Mouse (Mus musculus) lung, adult 2 months (tissue): ENCODE results near the gene Txnrd1. TPM values are rescaled to one million over a fixed set of nuclear protein-coding genes. Genes with fewer than 3 reads are reported as not detected.

Source experiments
- DNase-seq: peaks from one replicate; pipeline ENCODE4 v3.0.0; 2022
- H3K4me1 ChIP-seq: fragments of 200-500 bp; 2 replicates; pipeline ENCODE4 v1.6.1; 2011; ENCODE audit warnings: low read length; ENCODE audit not compliant: control insufficient read depth, insufficient read depth
- H3K4me3 ChIP-seq: fragments of 200-500 bp; replicated peaks from 2 replicates; pipeline ENCODE3; 2011; ENCODE audit warnings: low read depth, mild to moderate bottlenecking, control low read depth, low read length; ENCODE audit errors: extremely low read depth
- CTCF ChIP-seq: fragments of 200-500 bp; IDR thresholded peaks from 2 replicates; pipeline ENCODE4 v1.5.1; 2011; ENCODE audit warnings: mild to moderate bottlenecking, low read length, control low read depth; ENCODE audit not compliant: insufficient read depth
- POLR2A ChIP-seq: fragments of 200-500 bp; IDR thresholded peaks from 2 replicates; pipeline ENCODE4 v1.6.1; 2011; ENCODE audit warnings: low read depth, mild to moderate bottlenecking, control low read depth, low read length, borderline replicate concordance; ENCODE audit errors: extremely low read depth
- WGBS: fragments of 180-500 bp; shearing (Covaris S2); methylation state at CpG from one replicate; pipeline ENCODE4 v1.1.7; 2018; 5-methylcytosine and 5-hydroxymethylcytosine counted together
- polyA plus RNA-seq: library from polyadenylated mRNA; depleted of rRNA; stranded (reverse); fragments of >200 nt; gene quantifications from 2 replicates; pipeline ENCODE4 v1.2.3, GENCODE M21; 2012

Txnrd1 gene
- polyA plus RNA-seq, 1 experiment: 35.6 TPM

- peak; percentile 48 for DNase-seq
- TF ChIP-seq CTCF (no peak), POLR2A (peak; percentile 27; the same call in 1 of the 2 replicates)
- whole genome bisulfite sequencing: 31% methylated on average over 16 of the region's 16 CpGs
- no peaks in the 10 kb centered on the region for H3K4me1 ChIP-seq
- peak overlapping the region; percentile 35 for H3K4me3 ChIP-seq
Observed at GRCm38 (mm10) chr10:82899810-82900421, 66.2 kb downstream of the Txnrd1 start.

GRCm38 (mm10) chr10:82900546-82900945 is 66.8 kb downstream of the Txnrd1 start:
- peak; percentile 53 for DNase-seq

GRCm38 (mm10) chr10:82901436-82901835 is 67.7 kb downstream of the Txnrd1 start:
- DNase-seq: peak; percentile 88
- no peak overlapping the region for H3K4me3 ChIP-seq
- H3K4me1 ChIP-seq: no peaks in the 10 kb centered on the region
- 2% methylated on average over 7 of the region's 7 CpGs for WGBS
- TF ChIP-seq POLR2A (no peak), CTCF (peak; percentile 91)

More at GRCm38 (mm10) chr10:82900546-82900945, 66.8 kb downstream of the Txnrd1 start:
- TF ChIP-seq POLR2A: no peak
- no peak for TF ChIP-seq CTCF
- WGBS: 45% methylated on average over 7 of the region's 7 CpGs
- no peaks in the 10 kb centered on the region for H3K4me1 ChIP-seq
- peak overlapping the region; percentile 35 for H3K4me3 ChIP-seq

GRCm38 (mm10) chr10:82908526-82908925 is 74.8 kb downstream of the Txnrd1 start:
- WGBS: 81% methylated on average over 7 of the region's 7 CpGs
- Histone ChIP-seq H3K4me3 (no peak overlapping the region), H3K4me1 (no peaks in the 10 kb centered on the region)
- TF ChIP-seq POLR2A (no peak), CTCF (no peak)
- no peak for DNase-seq

- no peaks in the 10 kb centered on the region for H3K4me1 ChIP-seq
- no peak overlapping the region for H3K4me3 ChIP-seq
- TF ChIP-seq POLR2A (no peak), CTCF (peak; percentile 49)
- 19% methylated on average over 9 of the region's 9 CpGs for WGBS
- DNase-seq: peak; percentile 51
Observed at GRCm38 (mm10) chr10:82909382-82909781, 75.6 kb downstream of the Txnrd1 start.

GRCm38 (mm10) chr10:82910198-82910597 is 76.4 kb downstream of the Txnrd1 start:
- DNase-seq: no peak
- 65% methylated on average over 3 of the region's 3 CpGs for WGBS
- Histone ChIP-seq H3K4me3 (no peak overlapping the region), H3K4me1 (no peaks in the 10 kb centered on the region)
- TF ChIP-seq POLR2A (no peak), CTCF (peak; percentile 47)

GRCm38 (mm10) chr10:82913238-82913637 is 79.5 kb downstream of the Txnrd1 start:
- Histone ChIP-seq H3K4me1 (no peaks in the 10 kb centered on the region), H3K4me3 (no peak overlapping the region)
- DNase-seq: no peak
- WGBS: 69% methylated on average over 4 of the region's 4 CpGs
- TF ChIP-seq CTCF (no peak), POLR2A (no peak)

DNA sequence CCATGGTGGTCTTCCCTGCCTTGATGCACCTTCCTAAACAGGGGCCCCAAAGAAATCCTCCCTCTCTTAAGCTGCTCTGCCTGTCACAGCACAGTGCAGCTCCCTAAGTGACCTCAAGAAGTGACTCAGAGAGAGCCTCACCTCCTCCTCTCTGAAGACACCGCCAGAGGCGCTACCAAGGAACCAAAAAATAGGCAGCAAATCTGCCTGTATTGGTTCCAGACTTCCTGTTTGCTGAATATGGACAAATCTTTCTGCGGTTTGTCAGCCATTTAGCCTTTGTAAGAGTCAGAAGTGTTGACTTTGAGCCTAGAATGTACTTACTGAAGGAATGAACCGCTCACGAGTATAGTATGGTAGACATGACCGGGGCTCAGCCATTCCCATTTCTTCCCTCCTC is 80.0 kb downstream of the Txnrd1 start:
- TF ChIP-seq POLR2A: no peak
- TF ChIP-seq CTCF: no peak
- H3K4me3 ChIP-seq: no peak overlapping the region
- no peak for DNase-seq
- H3K4me1 ChIP-seq: no peaks in the 10 kb centered on the region
- 71% methylated on average over 6 of the region's 6 CpGs for WGBS

- H3K4me1 ChIP-seq: no peaks in the 10 kb centered on the region
- no peak for DNase-seq
- no peak overlapping the region for H3K4me3 ChIP-seq
- no peak for TF ChIP-seq CTCF
- no peak for TF ChIP-seq POLR2A
- 62% methylated on average over 2 of the region's 2 CpGs for WGBS
Observed at GRCm38 (mm10) chr10:82918675-82919074, 84.9 kb downstream of the Txnrd1 start.

GRCm38 (mm10) chr10:82919404-82919980 is 85.7 kb downstream of the Txnrd1 start:
- TF ChIP-seq POLR2A (no peak), CTCF (no peak)
- 76% methylated on average over 4 of the region's 4 CpGs for WGBS
- Histone ChIP-seq H3K4me3 (no peak overlapping the region), H3K4me1 (no peaks in the 10 kb centered on the region)
- no peak for DNase-seq
